Mouse (Mus musculus): ENCODE data around the gene Ermap. TPM values are rescaled to one million over a fixed set of nuclear protein-coding genes. Genes with fewer than 3 reads are reported as not detected.

Gene Ermap
- polyA plus RNA-seq, 1 experiment, result 0.06 TPM

- WGBS, result 20% methylated on average over 11 of the region's 11 CpGs
- no peaks in the 10 kb centered on the region; the same call in 1 of the 2 replicates for H3K27me3 ChIP-seq (ENCODE audit: control insufficient read depth, insufficient read depth, low read length)
- TF ChIP-seq CTCF (IDR thresholded peaks at IDR 0.05; ENCODE audit: extremely low read depth, insufficient read length, insufficient replicate concordance, low read depth, low read length), result no peak
- TF ChIP-seq POLR2A (IDR thresholded peaks at IDR 0.05; ENCODE audit: low read depth, low read length), result no peak
- H3K4me3 ChIP-seq (ENCODE audit: low read depth, low read length), result no peak overlapping the region
- H3K36me3 ChIP-seq (ENCODE audit: control insufficient read depth, insufficient read depth, low read length), result no peaks in the 10 kb centered on the region
- H3K27ac ChIP-seq (ENCODE audit: insufficient read depth, low read depth, low read length), result no peak overlapping the region
- H3K4me1 ChIP-seq (ENCODE audit: control insufficient read depth, insufficient read depth, insufficient read length, low read length), result no peaks in the 10 kb centered on the region
Measured at GRCm38 (mm10) chr4:119188060-119188785, 1.6 kb downstream of the Ermap start.

GRCm38 (mm10) chr4:119185771-119186170 lies 4.0 kb downstream of the Ermap start:
- TF ChIP-seq POLR2A (IDR thresholded peaks at IDR 0.05; ENCODE audit: low read depth, low read length) (no peak), CTCF (IDR thresholded peaks at IDR 0.05; ENCODE audit: extremely low read depth, insufficient read length, insufficient replicate concordance, low read depth, low read length) (no peak)
- no peaks in the 10 kb centered on the region; the same call in 1 of the 2 replicates for H3K27me3 ChIP-seq (ENCODE audit: control insufficient read depth, insufficient read depth, low read length)
- no peak overlapping the region for H3K27ac ChIP-seq (ENCODE audit: insufficient read depth, low read depth, low read length)
- no peaks in the 10 kb centered on the region for H3K36me3 ChIP-seq (ENCODE audit: control insufficient read depth, insufficient read depth, low read length)
- WGBS, result 79% methylated on average over 4 of the region's 4 CpGs
- no peak overlapping the region for H3K4me3 ChIP-seq (ENCODE audit: low read depth, low read length)
- H3K4me1 ChIP-seq (ENCODE audit: control insufficient read depth, insufficient read depth, insufficient read length, low read length), result no peaks in the 10 kb centered on the region

- Histone ChIP-seq H3K27ac (ENCODE audit: insufficient read depth, low read depth, low read length) (no peak overlapping the region), H3K27me3 (ENCODE audit: control insufficient read depth, insufficient read depth, low read length) (no peaks in the 10 kb centered on the region; the same call in 1 of the 2 replicates), H3K4me1 (ENCODE audit: control insufficient read depth, insufficient read depth, insufficient read length, low read length) (no peaks in the 10 kb centered on the region), H3K36me3 (ENCODE audit: control insufficient read depth, insufficient read depth, low read length) (no peaks in the 10 kb centered on the region), H3K4me3 (ENCODE audit: low read depth, low read length) (no peak overlapping the region)
- 48% methylated on average over 1 of the region's 1 CpGs for WGBS
- TF ChIP-seq POLR2A (IDR thresholded peaks at IDR 0.05; ENCODE audit: low read depth, low read length), result no peak
- TF ChIP-seq CTCF (IDR thresholded peaks at IDR 0.05; ENCODE audit: extremely low read depth, insufficient read length, insufficient replicate concordance, low read depth, low read length), result no peak
Measured at GRCm38 (mm10) chr4:119183525-119183924, 6.3 kb downstream of the Ermap start.

GRCm38 (mm10) chr4:119181456-119181855 lies 8.4 kb downstream of the Ermap start:
- 68% methylated on average over 9 of the region's 9 CpGs for WGBS

GRCm38 (mm10) chr4:119180133-119180707 lies 9.6 kb downstream of the Ermap start:
- Histone ChIP-seq H3K4me3 (ENCODE audit: low read depth, low read length) (no peak overlapping the region), H3K4me1 (ENCODE audit: control insufficient read depth, insufficient read depth, insufficient read length, low read length) (no peaks in the 10 kb centered on the region), H3K36me3 (ENCODE audit: control insufficient read depth, insufficient read depth, low read length) (no peaks in the 10 kb centered on the region), H3K27me3 (ENCODE audit: control insufficient read depth, insufficient read depth, low read length) (no peaks in the 10 kb centered on the region), H3K27ac (ENCODE audit: insufficient read depth, low read depth, low read length) (no peak overlapping the region)
- TF ChIP-seq POLR2A (IDR thresholded peaks at IDR 0.05; ENCODE audit: low read depth, low read length) (no peak), CTCF (IDR thresholded peaks at IDR 0.05; ENCODE audit: extremely low read depth, insufficient read length, insufficient replicate concordance, low read depth, low read length) (no peak)
- WGBS, result 30% methylated on average over 4 of the region's 4 CpGs

More at GRCm38 (mm10) chr4:119181456-119181855, 8.4 kb downstream of the Ermap start:
- no peak for TF ChIP-seq CTCF (IDR thresholded peaks at IDR 0.05; ENCODE audit: extremely low read depth, insufficient read length, insufficient replicate concordance, low read depth, low read length)
- no peak for TF ChIP-seq POLR2A (IDR thresholded peaks at IDR 0.05; ENCODE audit: low read depth, low read length)
- Histone ChIP-seq H3K27ac (ENCODE audit: insufficient read depth, low read depth, low read length) (peak overlapping the region; percentile 36; the same call in 1 of the 2 replicates), H3K27me3 (ENCODE audit: control insufficient read depth, insufficient read depth, low read length) (no peaks in the 10 kb centered on the region), H3K4me1 (ENCODE audit: control insufficient read depth, insufficient read depth, insufficient read length, low read length) (no peaks in the 10 kb centered on the region), H3K4me3 (ENCODE audit: low read depth, low read length) (no peak overlapping the region), H3K36me3 (ENCODE audit: control insufficient read depth, insufficient read depth, low read length) (no peaks in the 10 kb centered on the region)

GRCm38 (mm10) chr4:119178331-119178730 lies 11.5 kb downstream of the Ermap start:
- H3K36me3 ChIP-seq (ENCODE audit: control insufficient read depth, insufficient read depth, low read length), result no peaks in the 10 kb centered on the region
- H3K4me1 ChIP-seq (ENCODE audit: control insufficient read depth, insufficient read depth, insufficient read length, low read length), result no peaks in the 10 kb centered on the region
- no peak overlapping the region for H3K4me3 ChIP-seq (ENCODE audit: low read depth, low read length)
- H3K27me3 ChIP-seq (ENCODE audit: control insufficient read depth, insufficient read depth, low read length), result no peaks in the 10 kb centered on the region
- TF ChIP-seq CTCF (IDR thresholded peaks at IDR 0.05; ENCODE audit: extremely low read depth, insufficient read length, insufficient replicate concordance, low read depth, low read length) (no peak), POLR2A (IDR thresholded peaks at IDR 0.05; ENCODE audit: low read depth, low read length) (no peak)
- 76% methylated on average over 18 of the region's 18 CpGs for WGBS
- no peak overlapping the region for H3K27ac ChIP-seq (ENCODE audit: insufficient read depth, low read depth, low read length)

GRCm38 (mm10) chr4:119177702-119178101 lies 12.1 kb downstream of the Ermap start:
- WGBS, result 59% methylated on average over 5 of the region's 5 CpGs
- Histone ChIP-seq H3K27me3 (ENCODE audit: control insufficient read depth, insufficient read depth, low read length) (no peaks in the 10 kb centered on the region), H3K27ac (ENCODE audit: insufficient read depth, low read depth, low read length) (peak overlapping the region; percentile 17; the same call in 1 of the 2 replicates), H3K4me1 (ENCODE audit: control insufficient read depth, insufficient read depth, insufficient read length, low read length) (no peaks in the 10 kb centered on the region; the same call in 1 of the 2 replicates), H3K4me3 (ENCODE audit: low read depth, low read length) (no peak overlapping the region), H3K36me3 (ENCODE audit: control insufficient read depth, insufficient read depth, low read length) (no peaks in the 10 kb centered on the region)
- TF ChIP-seq CTCF (IDR thresholded peaks at IDR 0.05; ENCODE audit: extremely low read depth, insufficient read length, insufficient replicate concordance, low read depth, low read length), result no peak
